Mouse (Mus musculus) embryonic stem cell, embryonic (primary cell): ENCODE results near the gene Nfasc.

Source experiments
- CTCF ChIA-PET, 4 experiments: fragments of 300-600 bp in 2 of 4; fragments of 350-600 bp in 2 of 4; sonication (Branson Sonifier 250); formaldehyde crosslinking; loops; one replicate each; lab custom pipeline; 2022; ENCODE audit warnings: inconsistent platforms in 2 of 4; lab: Charles Lee
- POLR2A ChIA-PET, 4 experiments: fragments of 300-600 bp in 2 of 4; fragments of 350-600 bp in 2 of 4; sonication (Branson Sonifier 250); formaldehyde crosslinking; loops; one replicate each; lab custom pipeline; 2022; ENCODE audit warnings: antibody characterized with exemption in 4 of 4, inconsistent platforms in 1 of 4; lab: Charles Lee

Gene Nfasc

DNA sequence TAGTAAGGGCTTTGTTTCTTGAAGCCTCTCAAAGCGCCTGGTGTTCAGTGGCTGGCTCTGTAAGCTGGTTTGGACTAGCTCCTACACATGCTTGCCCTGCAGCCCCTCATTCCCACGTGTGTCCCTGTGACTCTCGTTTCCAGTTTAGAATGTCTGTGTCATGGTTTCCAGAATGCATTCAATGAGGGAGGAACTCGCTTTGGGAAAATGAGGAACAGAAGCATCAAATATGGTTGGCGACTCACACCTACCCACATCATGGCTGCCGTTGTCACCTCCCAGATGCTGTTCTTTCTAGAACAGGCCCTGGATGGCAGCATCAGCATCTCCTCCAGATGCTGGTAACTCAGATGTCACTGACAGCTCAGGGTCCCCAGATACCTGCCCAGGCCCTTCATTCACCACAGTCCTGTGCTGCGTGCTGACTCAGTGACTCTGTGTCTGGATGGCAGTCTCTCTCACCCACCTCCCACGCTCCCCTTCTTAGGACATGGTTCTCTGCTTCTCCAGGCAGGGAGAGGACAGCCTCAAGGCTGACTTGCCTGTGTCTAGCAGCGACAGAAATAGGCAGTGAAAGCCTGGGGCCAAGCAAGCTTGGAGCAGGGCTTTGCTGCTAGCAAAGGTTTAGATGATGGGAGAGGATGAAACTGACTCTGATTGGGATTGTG lies 7.8 kb upstream of the Nfasc start:
- ChIA-PET POLR2A (interaction anchor here in 1 of 4 experiments (1.3 kb wide), 1 partner anchor 9 kb away, joined by 3 read pairs; no protein-coding TSS in a partner anchor), CTCF (interaction anchor here in 1 of 4 experiments (1.5 kb wide), 1 partner anchor 9 kb away, joined by 5 read pairs; no protein-coding TSS in a partner anchor)

DNA sequence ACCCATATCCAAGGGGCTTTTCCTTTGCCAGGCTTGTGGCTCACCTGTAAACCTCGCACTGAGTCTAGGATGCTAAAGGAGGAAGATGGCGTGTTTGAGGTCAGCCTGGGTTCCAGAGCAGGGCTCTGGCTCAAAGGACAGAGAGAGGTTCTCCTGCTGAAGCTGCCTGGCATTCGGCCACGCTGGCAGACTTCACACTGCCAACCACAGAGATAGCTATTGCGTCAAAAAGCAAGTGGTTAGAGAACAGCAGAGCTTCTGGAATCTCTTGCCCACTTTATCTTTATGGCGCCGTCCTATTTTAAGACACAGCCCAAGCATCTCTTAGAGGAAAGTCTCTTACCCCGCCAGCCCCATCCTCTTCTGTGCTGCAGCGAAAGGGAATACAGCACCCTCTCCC lies 4.7 kb upstream of the Nfasc start:
- CTCF ChIA-PET, result interaction anchor here in 2 of 4 experiments (1.2 to 1.6 kb wide), 2 partner anchors 12 kb away, joined by 5 read pairs; no protein-coding TSS in a partner anchor
- POLR2A ChIA-PET, result interaction anchor here in 1 of 4 experiments (0.5 to 0.7 kb wide), 2 partner anchors 8 to 122 kb away, joined by 3 read pairs; no protein-coding TSS in a partner anchor

DNA sequence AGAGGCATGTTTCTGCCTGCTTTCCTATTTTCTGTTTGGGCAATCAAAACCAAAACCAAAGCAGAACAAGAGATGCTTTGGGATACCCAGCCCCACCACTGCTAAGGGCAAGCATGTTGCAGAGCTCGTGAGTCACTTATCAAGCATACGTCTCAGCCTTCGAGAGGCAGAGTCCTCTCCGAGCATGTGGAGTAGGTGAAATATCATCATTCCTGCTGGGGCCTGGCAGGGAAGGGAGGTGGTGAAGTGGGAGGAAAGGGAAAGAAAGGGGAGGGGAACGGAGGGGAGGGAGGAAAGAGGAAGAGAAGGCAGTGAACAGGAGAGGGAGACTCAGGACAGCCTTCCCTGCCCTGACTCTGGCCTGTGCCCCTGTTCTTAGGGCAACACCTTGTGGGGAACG lies 4.0 kb upstream of the Nfasc start:
- ChIA-PET CTCF (interaction anchor here in 2 of 4 experiments (0.7 to 1.6 kb wide), 2 partner anchors 13 to 196 kb away, joined by 3 to 5 read pairs; no protein-coding TSS in a partner anchor), POLR2A (interaction anchor here in 1 of 4 experiments (0.5 to 0.7 kb wide), 2 partner anchors 9 to 121 kb away, joined by 3 read pairs; no protein-coding TSS in a partner anchor)

DNA sequence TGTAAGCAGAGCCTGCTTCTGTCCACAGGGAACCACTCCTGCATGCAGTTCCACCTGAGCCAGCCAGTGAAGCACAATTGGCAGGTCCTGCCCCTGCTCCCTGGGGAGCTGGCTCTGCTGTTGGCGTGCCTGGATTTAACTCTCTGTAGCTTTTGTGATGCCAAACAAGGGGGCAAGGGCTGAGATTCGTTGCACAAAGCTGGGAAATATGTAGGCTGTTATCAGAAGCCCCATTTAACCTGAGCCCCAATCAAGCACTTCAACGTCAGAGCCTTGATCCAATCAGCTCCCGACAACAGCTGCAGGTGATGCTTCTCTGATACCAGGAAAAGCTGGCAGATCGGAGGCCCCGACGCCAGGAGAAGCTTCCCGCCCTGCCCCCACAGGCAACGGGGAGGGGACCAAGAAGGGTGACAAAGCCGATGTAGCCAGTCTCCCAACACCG lies 2.5 kb downstream of the Nfasc start:
- ChIA-PET CTCF (interaction anchor here (0.7 to 1.6 kb wide), 6 partner anchors 19 to 229 kb away, joined by 3 to 5 read pairs (median 4); no protein-coding TSS in a partner anchor), POLR2A (interaction anchor here in 1 of 4 experiments (0.8 to 1.1 kb wide), 3 partner anchors 15 to 274 kb away, joined by 3 to 6 read pairs (median 3); no protein-coding TSS in a partner anchor)

DNA sequence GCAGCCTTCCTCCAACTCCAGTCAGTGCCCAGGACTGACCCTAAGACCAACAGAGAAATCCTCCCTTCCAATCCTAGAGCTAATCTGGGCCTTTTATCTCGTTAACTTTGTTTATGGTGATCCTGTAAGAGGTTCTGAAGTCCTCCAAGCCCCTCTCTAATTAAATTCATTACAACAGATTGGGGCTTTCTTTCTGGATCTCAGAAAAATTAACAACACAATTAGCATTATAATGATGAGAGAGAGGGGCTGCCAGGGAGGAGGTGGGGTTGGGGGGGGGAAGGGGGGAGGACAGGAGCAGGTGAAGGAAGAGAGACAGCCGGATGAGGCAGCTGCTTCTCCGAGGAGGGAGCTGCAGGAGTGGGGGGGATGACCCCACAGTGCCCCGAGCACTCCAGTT lies 5.4 kb downstream of the Nfasc start:
- CTCF ChIA-PET, result interaction anchor here in 1 of 4 experiments (1.2 to 1.4 kb wide), 2 partner anchors 16 to 23 kb away, joined by 3 to 4 read pairs; no protein-coding TSS in a partner anchor
- POLR2A ChIA-PET, result interaction anchor here in 2 of 4 experiments (0.7 to 1.1 kb wide), 3 partner anchors 12 to 210 kb away, joined by 3 to 4 read pairs (median 3); no protein-coding TSS in a partner anchor

DNA sequence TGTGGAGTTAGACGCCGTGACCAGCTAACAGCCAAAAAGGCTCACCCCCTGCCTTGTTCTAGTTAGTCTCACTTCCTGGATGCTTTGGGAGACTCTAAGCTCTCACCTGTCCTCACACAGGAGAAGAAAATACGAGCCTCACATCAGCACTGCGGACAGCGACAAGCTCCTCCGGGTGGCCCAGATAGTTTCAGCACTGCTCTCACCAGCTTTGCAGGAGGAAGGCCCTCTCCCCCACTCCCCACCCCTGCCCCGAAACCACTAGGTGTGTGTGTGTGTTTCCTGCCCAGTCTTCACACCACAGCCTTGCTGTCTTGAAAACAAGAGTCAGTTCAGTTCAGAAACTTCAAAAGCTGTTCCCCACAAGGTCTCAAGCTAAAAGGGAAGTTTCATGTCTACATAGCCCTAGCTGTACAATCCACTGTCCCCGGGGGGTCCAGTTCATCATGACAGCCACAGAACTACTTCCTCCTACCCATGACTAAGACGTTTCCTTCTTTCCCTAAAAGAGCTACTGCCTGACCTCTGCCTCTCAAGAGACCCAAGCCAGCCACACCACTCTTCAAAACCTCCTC lies 7.6 kb downstream of the Nfasc start:
- POLR2A ChIA-PET, result interaction anchor here in 2 of 4 experiments (0.6 to 1.4 kb wide), 8 partner anchors 12 to 287 kb away, joined by 3 to 4 read pairs (median 3); no protein-coding TSS in a partner anchor
- CTCF ChIA-PET, result interaction anchor here (0.7 to 1.5 kb wide), 9 partner anchors 13 to 235 kb away, joined by 3 to 5 read pairs (median 3); no protein-coding TSS in a partner anchor

DNA sequence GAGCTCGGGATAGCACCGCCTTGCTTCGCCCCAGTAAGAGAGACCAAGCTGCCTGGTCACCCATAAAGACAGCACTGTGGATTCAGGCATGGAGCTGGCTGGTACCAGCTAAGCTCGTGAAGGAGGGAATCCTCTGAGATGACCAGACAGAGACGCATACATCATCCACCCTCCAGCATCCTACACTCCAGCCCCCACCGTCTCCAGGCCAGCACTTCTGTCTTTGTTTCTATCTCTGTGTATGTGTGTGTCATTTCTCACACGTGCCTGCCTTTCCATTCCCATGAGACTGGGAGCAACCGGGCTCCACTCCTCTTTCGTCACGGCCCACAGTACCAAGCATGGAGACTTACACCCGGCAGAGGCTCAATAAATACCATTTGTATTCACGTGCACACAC lies 9.3 kb downstream of the Nfasc start:
- CTCF ChIA-PET, result interaction anchor here in 1 of 4 experiments (0.5 kb wide), 1 partner anchor 212 kb away, joined by 4 read pairs; no protein-coding TSS in a partner anchor

DNA sequence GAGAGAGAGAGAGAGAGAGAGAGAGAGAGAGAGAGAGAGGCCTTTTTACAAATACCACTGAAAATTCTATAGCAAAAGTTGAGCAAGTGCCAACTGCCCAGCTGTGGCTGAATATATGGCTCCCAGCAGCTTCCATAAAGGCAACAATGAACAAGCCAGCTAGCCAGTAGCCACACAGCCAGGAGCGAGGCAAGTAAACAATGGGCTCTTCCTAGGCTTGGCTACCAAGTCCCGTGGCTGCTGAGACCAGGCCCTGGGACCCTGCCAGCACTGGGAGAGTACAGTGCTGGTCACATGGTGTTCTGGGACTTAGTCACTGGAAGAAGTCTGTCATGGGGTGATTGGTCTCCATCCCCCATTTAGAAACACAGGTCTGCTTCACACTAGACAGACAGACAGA lies 14.0 kb downstream of the Nfasc start:
- CTCF ChIA-PET, result interaction anchor here in 2 of 4 experiments (0.6 kb wide), 2 partner anchors 13 to 419 kb away, joined by 4 to 5 read pairs; no protein-coding TSS in a partner anchor
- POLR2A ChIA-PET, result interaction anchor here in 1 of 4 experiments (1.4 kb wide), 1 partner anchor 15 kb away, joined by 4 read pairs; the partner anchor contains the start of gene Nfasc

More for the DNA sequence above, 9.3 kb downstream of the Nfasc start:
- POLR2A ChIA-PET, result no interaction called here

DNA sequence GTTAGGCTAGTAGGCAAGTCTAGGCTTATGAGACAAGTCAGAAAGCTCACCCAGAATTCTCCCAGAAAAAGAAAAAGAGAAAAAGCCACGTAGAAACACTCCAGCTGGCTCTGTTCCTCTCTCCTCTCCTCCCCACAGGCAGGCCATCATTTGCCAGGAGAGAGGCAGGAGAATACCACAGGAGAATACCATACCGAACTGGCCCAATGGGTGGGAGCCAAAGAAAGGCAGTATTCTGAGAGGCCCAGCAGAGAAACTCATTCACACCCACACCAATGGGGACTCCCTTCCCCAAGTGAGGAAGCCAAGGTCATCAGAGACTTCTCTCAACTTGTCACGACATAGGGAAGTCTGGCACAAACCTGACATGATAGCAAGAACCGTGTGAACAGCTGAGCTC lies 19.2 kb downstream of the Nfasc start:
- ChIA-PET POLR2A (interaction anchor here in 2 of 4 experiments (0.7 to 0.9 kb wide), 2 partner anchors 12 to 332 kb away, joined by 3 to 7 read pairs; no protein-coding TSS in a partner anchor), CTCF (interaction anchor here in 1 of 4 experiments (0.6 kb wide), 1 partner anchor 30 kb away, joined by 3 read pairs; no protein-coding TSS in a partner anchor)

DNA sequence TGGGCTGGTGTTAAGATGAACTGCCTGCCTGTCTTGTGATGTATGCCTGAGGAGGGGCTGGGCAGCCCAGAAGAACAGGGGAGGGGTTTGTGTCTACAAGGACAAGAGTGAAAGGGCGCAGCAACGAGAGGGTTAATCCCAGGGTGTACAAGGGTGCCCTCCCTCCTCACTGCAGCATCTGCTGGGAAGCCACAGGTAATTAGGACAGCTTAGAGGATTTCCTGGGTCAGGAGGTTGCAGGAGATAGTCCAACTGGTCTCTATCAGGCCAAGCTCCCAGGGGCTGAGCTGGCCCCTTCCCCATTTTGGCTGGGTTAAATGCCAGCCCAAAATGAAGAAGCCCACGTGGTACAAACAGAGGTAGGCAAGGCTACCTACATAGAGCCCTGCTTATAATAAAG lies 20.3 kb downstream of the Nfasc start:
- POLR2A ChIA-PET, result interaction anchor here in 2 of 4 experiments (0.8 to 1.1 kb wide), 2 partner anchors 13 to 950 kb away, joined by 3 to 6 read pairs; no protein-coding TSS in a partner anchor
- CTCF ChIA-PET, result interaction anchor here in 3 of 4 experiments (0.6 to 1.7 kb wide), 5 partner anchors 12 to 247 kb away, joined by 3 to 4 read pairs (median 3); no protein-coding TSS in a partner anchor

DNA sequence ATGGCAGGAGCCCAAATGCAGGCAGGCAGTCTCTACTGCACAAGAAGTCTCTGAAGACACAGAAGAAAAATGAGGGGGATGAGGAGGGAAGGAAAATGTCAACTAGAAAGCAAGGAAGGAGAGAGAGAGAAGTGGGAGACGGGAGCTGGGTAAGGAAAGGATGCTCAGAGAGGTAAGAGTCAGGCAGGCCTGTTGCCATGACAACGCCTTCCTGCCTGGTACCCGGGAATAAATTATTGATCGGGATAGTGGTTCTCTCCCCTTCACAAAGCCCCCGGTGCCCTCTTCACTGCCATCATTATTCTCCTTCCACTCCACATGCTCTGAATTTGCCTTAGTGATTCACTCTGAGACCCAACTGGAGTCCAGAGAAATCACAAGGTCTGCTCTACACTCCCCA lies 23.4 kb downstream of the Nfasc start:
- CTCF ChIA-PET, result no interaction called here
- POLR2A ChIA-PET, result interaction anchor here in 1 of 4 experiments (1.0 to 1.6 kb wide), 2 partner anchors 15 kb away, joined by 3 read pairs; no protein-coding TSS in a partner anchor

DNA sequence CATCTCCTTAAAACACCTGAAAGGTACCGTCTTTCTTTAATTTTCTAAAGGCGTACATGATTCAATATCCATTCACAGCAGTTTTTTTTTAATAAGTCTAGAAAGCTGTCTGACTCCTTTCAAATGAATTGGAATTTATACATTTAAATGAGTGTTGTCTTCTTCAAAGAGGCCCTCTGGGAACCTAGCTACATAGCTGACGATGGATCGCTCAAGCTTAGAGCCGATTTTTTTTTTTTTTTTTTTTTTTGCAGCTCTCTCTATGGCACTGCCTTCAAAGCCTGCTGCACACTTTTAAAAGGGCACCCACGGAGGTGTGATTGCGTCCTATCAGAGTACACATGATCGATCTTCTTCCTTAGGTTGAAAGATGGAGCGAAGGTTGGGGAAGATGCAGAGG lies 26.6 kb downstream of the Nfasc start:
- POLR2A ChIA-PET, result interaction anchor here in 2 of 4 experiments (0.6 kb wide), 2 partner anchors 11 to 208 kb away, joined by 3 to 4 read pairs; no protein-coding TSS in a partner anchor
- CTCF ChIA-PET, result interaction anchor here in 1 of 4 experiments (0.5 to 0.7 kb wide), 3 partner anchors 12 to 519 kb away, joined by 3 to 5 read pairs (median 3); no protein-coding TSS in a partner anchor

DNA sequence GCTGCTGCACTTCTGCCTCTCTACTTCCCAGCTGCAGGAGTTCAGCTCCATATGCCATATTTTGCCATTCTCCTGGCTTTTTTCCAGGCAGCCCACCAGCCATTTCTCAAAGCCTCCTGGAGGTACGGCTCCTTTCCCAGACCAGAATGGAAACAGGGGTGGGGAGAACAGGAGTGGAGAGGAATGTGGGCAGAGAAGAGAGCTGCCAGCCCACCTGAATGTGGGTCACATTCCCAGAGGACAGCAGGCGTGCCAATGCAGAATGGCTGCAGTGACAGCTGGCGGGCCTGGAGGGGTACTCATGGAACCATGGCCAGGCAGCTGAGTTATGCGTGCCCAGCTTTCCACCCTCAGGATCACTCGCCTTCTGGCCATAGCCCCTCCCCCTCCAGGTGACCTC lies 32.2 kb downstream of the Nfasc start:
- ChIA-PET CTCF (interaction anchor here in 3 of 4 experiments (0.6 to 1.3 kb wide), 5 partner anchors 11 to 189 kb away, joined by 3 to 6 read pairs (median 3); no protein-coding TSS in a partner anchor), POLR2A (no interaction called here)

DNA sequence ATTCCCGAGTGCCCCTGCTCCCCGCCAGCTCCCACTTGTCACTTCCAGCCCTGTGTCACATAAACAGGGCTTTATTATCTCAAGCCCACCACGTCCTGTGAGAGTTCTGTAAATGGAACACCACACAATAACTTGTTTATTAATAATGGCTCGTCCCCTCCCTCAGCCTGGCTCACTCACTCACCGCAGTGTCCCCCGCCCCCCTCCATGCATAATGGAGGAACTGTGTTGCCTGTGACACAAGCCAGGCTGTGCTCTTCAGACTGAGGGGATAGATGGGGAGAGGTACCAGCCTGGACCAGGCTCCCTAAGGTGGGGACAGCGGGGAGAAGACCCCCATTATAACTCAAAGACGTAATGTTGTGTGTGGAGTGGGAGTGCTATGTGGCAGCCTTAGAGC lies 34.3 kb downstream of the Nfasc start:
- ChIA-PET CTCF (interaction anchor here in 1 of 4 experiments (0.8 to 0.9 kb wide), 2 partner anchors 32 to 187 kb away, joined by 3 read pairs; no protein-coding TSS in a partner anchor), POLR2A (interaction anchor here in 1 of 4 experiments (1.4 kb wide), 1 partner anchor 94 kb away, joined by 4 read pairs; no protein-coding TSS in a partner anchor)

DNA sequence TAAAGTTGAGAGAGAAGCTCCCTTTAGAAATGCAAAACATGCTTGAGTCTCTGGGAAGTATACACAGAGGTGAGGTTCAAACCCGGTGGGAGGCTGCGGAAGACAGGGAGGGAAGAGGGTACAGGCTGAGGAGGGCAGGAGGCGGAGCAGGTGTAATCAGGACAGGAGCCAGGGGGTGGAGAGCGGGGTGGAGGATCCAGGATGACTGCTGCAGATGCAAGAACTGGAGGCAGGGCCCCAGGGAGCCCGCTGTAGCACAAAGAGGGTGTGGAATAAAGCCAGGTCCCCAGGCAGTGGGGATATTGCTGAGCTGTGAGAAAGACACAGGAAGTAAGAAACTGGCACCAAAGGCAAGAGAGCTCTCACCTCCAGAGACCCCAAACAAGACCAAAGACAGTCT lies 38.1 kb downstream of the Nfasc start:
- ChIA-PET POLR2A (interaction anchor here in 1 of 4 experiments (0.8 to 1.3 kb wide), 5 partner anchors 8 to 14 kb away, joined by 3 to 5 read pairs (median 3); no protein-coding TSS in a partner anchor), CTCF (interaction anchor here in 2 of 4 experiments (1.2 to 1.5 kb wide), 2 partner anchors 95 to 166 kb away, joined by 4 to 12 read pairs; no protein-coding TSS in a partner anchor)

DNA sequence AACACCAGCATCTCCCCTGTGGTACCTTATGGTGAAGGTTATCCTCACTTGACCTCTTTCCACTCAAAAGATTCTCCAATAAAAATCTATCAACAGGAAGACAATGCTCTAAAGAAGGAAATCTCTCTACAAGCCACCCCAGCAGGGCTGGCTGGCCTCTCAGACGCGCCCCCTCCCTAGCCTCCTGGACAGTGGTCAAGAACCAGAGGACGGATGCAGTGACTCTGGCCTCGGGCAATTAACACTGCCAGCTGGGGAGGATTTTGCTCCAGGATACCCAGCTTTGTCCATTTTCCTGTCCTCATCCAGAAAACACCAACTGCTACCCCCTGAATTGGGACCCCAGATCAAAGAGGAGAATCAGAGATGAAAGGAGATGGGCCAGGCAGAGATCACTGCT lies 44.7 kb downstream of the Nfasc start:
- ChIA-PET POLR2A (no interaction called here), CTCF (interaction anchor here in 1 of 4 experiments (0.6 kb wide), 1 partner anchor 8 kb away, joined by 3 read pairs; no protein-coding TSS in a partner anchor)

DNA sequence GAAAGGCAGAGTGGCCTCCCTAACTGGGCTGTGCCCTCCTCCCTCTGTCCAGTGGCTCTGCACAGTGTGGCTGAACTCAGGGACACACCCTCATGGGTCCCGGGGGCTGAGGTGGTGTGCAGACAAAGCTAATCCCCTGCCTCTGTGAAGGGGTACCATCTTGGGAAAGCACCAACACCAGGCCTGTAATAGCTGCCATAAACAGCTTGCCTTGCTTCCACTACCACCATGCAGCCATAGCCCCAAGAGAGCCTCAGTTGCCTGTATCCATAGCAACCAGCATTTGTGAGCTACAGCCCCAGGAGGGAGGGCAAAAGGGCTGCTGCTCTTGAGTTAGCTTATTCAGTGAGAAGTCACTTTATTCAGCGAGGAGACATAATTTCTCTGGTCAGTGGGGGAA lies 45.4 kb downstream of the Nfasc start:
- POLR2A ChIA-PET, result interaction anchor here in 1 of 4 experiments (0.7 to 1.0 kb wide), 2 partner anchors 21 to 285 kb away, joined by 3 read pairs; no protein-coding TSS in a partner anchor
- CTCF ChIA-PET, result no interaction called here
